Mouse (Mus musculus) spleen, adult 10 weeks (tissue): Measurements from ENCODE around the gene Spock2. TPM values are rescaled to one million over a fixed set of nuclear protein-coding genes. Genes with fewer than 3 reads are reported as not detected.

ENCODE experiments used
- polyA plus RNA-seq: library from polyadenylated mRNA; stranded (reverse); fragments of 350-450 nt; fragmentation: Illumina TruSeq; extraction: RNeasy Lipid Tissue Mini Kit (QIAGEN cat#74804); gene quantifications from one replicate; pipeline ENCODE4 v1.2.3, GENCODE M21; 2015; ENCODE audit warnings: low replicate concordance; ENCODE audit not compliant: insufficient read depth

Spock2 gene
- 1.7 TPM for polyA plus RNA-seq

DNA sequence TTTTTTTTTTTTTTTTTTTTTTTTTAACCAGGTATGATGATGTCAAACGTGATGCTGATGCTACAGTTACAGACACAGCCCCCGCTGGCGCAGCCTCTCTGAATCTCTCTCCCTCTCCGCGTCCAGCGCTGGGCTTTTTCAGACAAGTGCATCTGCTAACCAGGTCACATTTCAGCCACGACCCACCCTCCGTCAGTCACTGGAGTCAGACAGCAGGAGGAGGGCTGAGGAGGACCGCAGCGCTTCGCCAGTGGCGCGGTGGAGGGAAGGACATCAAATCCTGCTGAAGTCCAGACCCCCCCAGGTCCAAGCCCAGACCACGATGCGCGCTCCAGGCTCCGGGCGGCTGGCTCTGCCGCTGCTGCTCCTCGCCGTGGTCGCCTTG, at the start of gene Spock2:
Gene Spock2 (plus strand): TSS at position 74 of the 385 bp plus-strand sequence.

Other genes starting within 250 kb of the Spock2 start
- gene Dnajb12, start 226.7 kb upstream of the Spock2 start, polyA plus RNA-seq, result 13.1 TPM
- gene Ddit4, start 154.4 kb upstream of the Spock2 start, polyA plus RNA-seq, result 110 TPM
- gene Ascc1, start 103.4 kb upstream of the Spock2 start, polyA plus RNA-seq, result 22.5 TPM
- gene Anapc16, start 103.1 kb upstream of the Spock2 start, polyA plus RNA-seq, result 67.1 TPM
- gene Chst3, start 113.0 kb downstream of the Spock2 start, polyA plus RNA-seq, result 90.3 TPM
- gene Psap, start 171.4 kb downstream of the Spock2 start, polyA plus RNA-seq, result 1,095 TPM
- gene Vsir, start 240.6 kb downstream of the Spock2 start, polyA plus RNA-seq, result 41.4 TPM